Mouse (Mus musculus) E14TG2a.4 (cell line): Measurements from ENCODE around the gene Fgf8.

Source experiments
- H3K27me3 ChIP-seq: 2 replicates; pipeline ENCODE4 v1.6.1; 2014; ENCODE audit warnings: low read length, control low read depth; ENCODE audit not compliant: insufficient read depth
- H3K36me3 ChIP-seq: 2 replicates; pipeline ENCODE4 v1.6.1; 2014; ENCODE audit warnings: low read length, control low read depth; ENCODE audit not compliant: insufficient read depth
- H3K4me1 ChIP-seq: replicated peaks from 2 replicates; pipeline ENCODE4 v1.6.1; 2014; ENCODE audit warnings: low read depth, low read length, control low read depth
- H3K4me3 ChIP-seq: replicated peaks from 2 replicates; pipeline ENCODE4 v1.5.1; 2014; ENCODE audit warnings: mild to moderate bottlenecking, low read length
- H3K9me3 ChIP-seq: 2 replicates; pipeline ENCODE4 v1.6.1; 2014; ENCODE audit warnings: low read length, control low read depth
- CTCF ChIP-seq: conservative IDR thresholded peaks from 2 replicates; pipeline ENCODE4 v1.5.1; 2014; ENCODE audit warnings: low read length
- NANOG ChIP-seq: IDR thresholded peaks from 2 replicates; pipeline ENCODE4 v1.6.1; 2014; ENCODE audit warnings: borderline replicate concordance, low read length, mixed read lengths
- POU5F1 ChIP-seq: IDR thresholded peaks from 2 replicates; pipeline ENCODE4 v1.6.1; 2014; ENCODE audit warnings: low read length, borderline replicate concordance

Gene Fgf8

GRCm38 (mm10) chr19:45692211-45692610 lies 50.5 kb downstream of the Fgf8 start:
- H3K9me3 ChIP-seq, result no peaks in the 10 kb centered on the region
- H3K27me3 ChIP-seq, result peaks cover 19% of the 10 kb centered on the region
- H3K4me3 ChIP-seq, result no peak overlapping the region
- peaks cover 14% of the 10 kb centered on the region for H3K4me1 ChIP-seq
- TF ChIP-seq POU5F1 (no peak), CTCF (no peak), NANOG (no peak)
- H3K36me3 ChIP-seq, result no peaks in the 10 kb centered on the region

- TF ChIP-seq NANOG, result no peak
- no peak for TF ChIP-seq CTCF
- no peak for TF ChIP-seq POU5F1
- Histone ChIP-seq H3K27me3 (peaks cover 19% of the 10 kb centered on the region), H3K36me3 (no peaks in the 10 kb centered on the region), H3K4me3 (no peak overlapping the region), H3K4me1 (peaks cover 12% of the 10 kb centered on the region), H3K9me3 (no peaks in the 10 kb centered on the region)
These were observed 51.6 kb downstream of the Fgf8 start for GRCm38 (mm10) chr19:45691001-45691535.

GRCm38 (mm10) chr19:45687001-45687400 lies 55.7 kb downstream of the Fgf8 start:
- H3K36me3 ChIP-seq, result no peaks in the 10 kb centered on the region
- no peaks in the 10 kb centered on the region for H3K9me3 ChIP-seq
- H3K4me3 ChIP-seq, result no peak overlapping the region
- peaks cover 11% of the 10 kb centered on the region; the same call in 1 of the 2 replicates for H3K27me3 ChIP-seq
- H3K4me1 ChIP-seq, result no peaks in the 10 kb centered on the region
- TF ChIP-seq POU5F1 (no peak), NANOG (no peak)
